Comparison of ENCODE assay signal across 43 mouse cellular contexts in genomic region chr11:31912958-31913357, GRCm38 (mm10). TPM values are rescaled to one million over a fixed set of nuclear protein-coding genes. Genes with fewer than 3 reads are reported as not detected.
"Had no signal": no experiment of that assay in that cellular context is flagged by ENCODE, and none has a peak within 500 bp of the region (broad histone marks: within the 10 kb centered on the region; RNA-seq: fewer than 3 reads in every experiment).

No protein-coding gene starts in this region.

- H3K4me1 ChIP-seq: heart, embryonic 12.5 days; hindbrain, embryonic 12.5 days; hindbrain, embryonic 13.5 days; hindbrain, embryonic 15.5 days; intestine, embryonic 15.5 days had no signal

- H3K36me3 ChIP-seq: heart, embryonic 10.5 days; heart, embryonic 12.5 days; heart, embryonic 15.5 days; hindbrain, embryonic 10.5 days; hindbrain, embryonic 12.5 days; hindbrain, embryonic 13.5 days; hindbrain, embryonic 15.5 days; intestine, embryonic 15.5 days had no signal

- DNase-seq: heart, postnatal 10 days; heart, postnatal 14 days; heart, postnatal 36 days; heart, postnatal 4 days; kidney, adult 11 months; kidney, adult 18-20 months; kidney, adult 2 months; kidney, adult 8-10 months; kidney, adult 9 months; kidney, postnatal 14 days; kidney, postnatal 25 days; kidney, postnatal 36 days; layer of hippocampus, adult 9-11 months; layer of hippocampus, postnatal 36 days had no signal

- H3K9ac ChIP-seq: heart, embryonic 12.5 days; heart, embryonic 15.5 days; hindbrain, embryonic 12.5 days; hindbrain, embryonic 13.5 days; hindbrain, embryonic 14.5 days; hindbrain, embryonic 15.5 days; intestine, embryonic 15.5 days had no signal

- H3K27me3 ChIP-seq: heart, embryonic 12.5 days; heart, embryonic 15.5 days; hindbrain, embryonic 12.5 days; hindbrain, embryonic 13.5 days; hindbrain, embryonic 15.5 days; intestine, embryonic 15.5 days had no signal

- H3K4me3 ChIP-seq: heart, embryonic 10.5 days; heart, embryonic 12.5 days; heart, embryonic 15.5 days; hindbrain, embryonic 10.5 days; hindbrain, embryonic 12.5 days; hindbrain, embryonic 13.5 days; hindbrain, embryonic 15.5 days; intestine, embryonic 15.5 days; layer of hippocampus, adult 2 months; left cerebral cortex, adult 2 months had no signal

- ATAC-seq: hindbrain, embryonic 16.5 days; hindbrain, postnatal 0 days; inflammation-experienced regulatory T-cells, adult 6 months; intestine, embryonic 15.5 days; intestine, embryonic 16.5 days; intestine, postnatal 0 days had no signal

- H3K4me2 ChIP-seq: heart, embryonic 11.5 days; heart, embryonic 12.5 days; heart, embryonic 15.5 days; hindbrain, embryonic 12.5 days; hindbrain, embryonic 13.5 days; hindbrain, embryonic 14.5 days; hindbrain, embryonic 15.5 days; intestine, embryonic 15.5 days had no signal

- H3K9me3 ChIP-seq: heart, embryonic 10.5 days; heart, embryonic 12.5 days; heart, embryonic 15.5 days; hindbrain, embryonic 10.5 days; hindbrain, embryonic 12.5 days; hindbrain, embryonic 13.5 days; hindbrain, embryonic 15.5 days; intestine, embryonic 15.5 days had no signal

- H3K27ac ChIP-seq: heart, embryonic 10.5 days; heart, embryonic 15.5 days; hindbrain, embryonic 10.5 days; hindbrain, embryonic 12.5 days; hindbrain, embryonic 13.5 days; hindbrain, embryonic 14.5 days; hindbrain, embryonic 15.5 days; hindbrain, postnatal 0 days; intestine, embryonic 15.5 days; kidney, postnatal 0 days; left cerebral cortex, adult 2 months had no signal

RNA-seq across cellular contexts. Expression of gene 4930524B15Rik, which starts 52.4 kb away (rescaled TPM):
- total RNA-seq: heart, postnatal 10 days; heart, postnatal 14 days; heart, postnatal 25 days; heart, postnatal 36 days; heart, postnatal 4 days; hematopoietic stem cell, adult 5-6 weeks; layer of hippocampus, adult 18-20 months; layer of hippocampus, adult 2 months; layer of hippocampus, postnatal 10 days; layer of hippocampus, postnatal 14 days; layer of hippocampus, postnatal 36 days; left cerebral cortex, adult 2 months; left cerebral cortex, adult 8-10 months had no signal
- polyA plus RNA-seq: heart, embryonic 14.5 days; heart, embryonic 16.5 days; inflammation-experienced regulatory T-cells, adult 6 months; intestine, embryonic 14.5 days; intestine, embryonic 15.5 days; intestine, embryonic 16.5 days; kidney, adult 2 months; kidney, embryonic 16.5 days; large intestine, adult 2 months had no signal
